Mouse (Mus musculus): ENCODE measurements around the gene Rps15. TPM values are rescaled to one million over a fixed set of nuclear protein-coding genes. Genes with fewer than 3 reads are reported as not detected.

The Rps15 gene
- polyA plus RNA-seq, 1 experiment from 2014 or later: 741 TPM

DNA sequence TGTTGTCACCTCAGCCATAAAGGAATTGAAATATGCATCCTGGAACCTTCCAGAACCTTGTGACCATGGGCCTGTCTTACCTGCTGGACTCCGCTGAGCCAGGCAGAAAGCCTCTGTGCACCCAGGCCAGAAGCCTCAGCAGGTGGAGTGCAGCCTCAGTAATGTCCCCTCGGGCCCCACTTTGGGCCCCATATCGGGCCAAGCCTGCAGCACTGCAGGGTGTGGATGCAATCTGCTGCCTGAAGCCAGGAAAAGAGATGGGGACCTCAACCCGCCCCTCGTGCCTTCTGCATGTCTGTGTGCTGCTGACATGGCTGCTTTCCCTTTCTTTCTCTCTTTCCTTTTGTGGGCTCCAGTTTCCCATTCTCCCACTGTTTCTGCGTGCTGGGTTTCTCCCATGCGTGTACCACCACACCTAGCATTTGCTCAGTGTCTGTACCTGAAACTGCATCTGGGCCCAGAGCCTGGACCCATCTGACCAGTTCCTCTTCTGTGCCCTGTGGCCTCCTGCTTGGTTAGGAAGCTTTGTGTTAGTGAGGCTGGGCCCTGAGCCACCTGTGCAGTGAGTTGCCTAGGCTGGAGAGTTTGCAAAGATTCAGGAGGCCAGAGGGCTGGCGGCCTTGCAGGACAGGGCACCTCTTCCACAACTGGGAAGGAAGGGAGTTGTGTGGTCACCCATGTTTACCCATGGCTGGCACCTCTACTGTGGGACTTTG lies 20.2 kb upstream of the Rps15 start:
- no peak overlapping the region for H3K9ac ChIP-seq (replicated peaks; ENCODE audit: low read depth)

DNA sequence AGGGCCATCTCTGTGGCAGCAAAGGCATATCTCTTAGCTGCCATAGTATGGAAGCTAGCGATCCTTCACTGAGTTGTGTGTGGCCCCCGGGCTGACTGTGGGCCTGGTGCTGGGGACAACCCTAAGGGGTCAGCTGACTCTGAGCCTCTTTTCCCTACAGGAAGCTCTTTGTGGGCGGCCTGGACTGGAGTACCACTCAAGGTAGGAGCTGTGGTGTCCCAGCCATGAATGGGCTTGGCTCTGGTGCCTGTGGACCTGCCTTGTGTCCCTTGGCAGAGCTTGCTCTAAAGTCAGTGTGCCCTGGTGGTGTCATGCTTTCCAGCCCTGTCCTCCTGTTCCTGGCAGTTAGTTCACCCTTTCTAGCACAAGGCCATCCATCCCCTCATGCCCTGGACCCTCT lies 18.4 kb upstream of the Rps15 start:
- Histone ChIP-seq H3K9me3 (ENCODE audit: low read length) (no peaks in the 10 kb centered on the region), H3K4me3 (ENCODE audit: low read depth, low read length) (no peak overlapping the region), H3K27ac (ENCODE audit: low read length) (peak overlapping the region; percentile 68), H3K4me1 (ENCODE audit: insufficient read depth, low read depth, low read length) (0 out of 2 replicates have a peak, but pooled peaks cover under 1% of the 10 kb centered on the region), H3K4me2 (replicated peaks; ENCODE audit: low read depth, low read length) (0 out of 2 replicates have a peak overlapping the region, but pooled peaks have one; percentile 5), H3K9ac (replicated peaks; ENCODE audit: low read depth) (no peak overlapping the region), H3K36me3 (ENCODE audit: insufficient read depth, low read length) (peaks cover 27% of the 10 kb centered on the region), H3K27me3 (replicated peaks; ENCODE audit: insufficient read depth, low read length) (no peaks in the 10 kb centered on the region)
- TF ChIP-seq CTCF (IDR thresholded peaks at IDR 0.05): no peak
- no peak for TF ChIP-seq EP300 (IDR thresholded peaks at IDR 0.05)
- DNase-seq (ENCODE audit: low spot score): peak; percentile 72
- ATAC-seq: peak; percentile 83
- 57% methylated on average over 3 of the region's 3 CpGs for WGBS

More for the DNA sequence above, 20.2 kb upstream of the Rps15 start:
- 91% methylated on average over 8 of the region's 8 CpGs for WGBS
- TF ChIP-seq EP300 (IDR thresholded peaks at IDR 0.05) (no peak), CTCF (IDR thresholded peaks at IDR 0.05) (no peak)
- peaks cover 14% of the 10 kb centered on the region; the same call in 1 of the 2 replicates for H3K4me1 ChIP-seq (ENCODE audit: insufficient read depth, low read depth, low read length)
- no peak for ATAC-seq
- H3K9me3 ChIP-seq (ENCODE audit: low read length): no peaks in the 10 kb centered on the region
- H3K4me2 ChIP-seq (replicated peaks; ENCODE audit: low read depth, low read length): no peak overlapping the region
- H3K36me3 ChIP-seq (ENCODE audit: insufficient read depth, low read length): peaks cover 9% of the 10 kb centered on the region; the same call in 1 of the 2 replicates
- no peak for DNase-seq (ENCODE audit: low spot score)
- no peaks in the 10 kb centered on the region for H3K27me3 ChIP-seq (replicated peaks; ENCODE audit: insufficient read depth, low read length)
- no peak overlapping the region for H3K4me3 ChIP-seq (ENCODE audit: low read depth, low read length)
- H3K27ac ChIP-seq (ENCODE audit: low read length): no peak overlapping the region

DNA sequence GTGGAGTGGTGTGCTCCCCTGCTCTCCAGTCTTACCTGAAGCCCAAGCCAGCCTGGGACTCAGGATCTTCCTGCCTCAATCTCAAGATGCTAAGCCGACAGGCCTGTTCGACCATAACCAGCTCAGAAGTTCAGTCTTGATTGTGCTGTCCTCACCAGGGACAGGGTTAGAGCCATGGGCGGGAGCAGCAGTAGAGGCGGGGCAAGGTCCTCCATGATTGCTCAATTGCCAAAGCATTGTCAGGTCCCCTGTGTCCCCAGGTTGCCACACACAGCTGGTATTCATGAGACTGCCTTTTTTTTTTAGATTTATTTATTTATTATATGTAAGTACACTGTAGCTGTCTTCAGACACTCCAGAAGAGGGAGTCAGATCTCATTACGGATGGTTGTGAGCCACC lies 16.0 kb upstream of the Rps15 start:
- Histone ChIP-seq H3K4me2 (replicated peaks; ENCODE audit: low read depth, low read length) (no peak overlapping the region), H3K9me3 (ENCODE audit: low read length) (no peaks in the 10 kb centered on the region), H3K9ac (replicated peaks; ENCODE audit: low read depth) (no peak overlapping the region), H3K27ac (ENCODE audit: low read length) (no peak overlapping the region), H3K36me3 (ENCODE audit: insufficient read depth, low read length) (peaks cover 39% of the 10 kb centered on the region), H3K27me3 (replicated peaks; ENCODE audit: insufficient read depth, low read length) (no peaks in the 10 kb centered on the region), H3K4me3 (ENCODE audit: low read depth, low read length) (no peak overlapping the region), H3K4me1 (ENCODE audit: insufficient read depth, low read depth, low read length) (no peaks in the 10 kb centered on the region; the same call in 1 of the 2 replicates)
- peak; percentile 59 for DNase-seq (ENCODE audit: low spot score)
- ATAC-seq: peak; percentile 26; the same call in 1 of the 2 replicates
- no peak for TF ChIP-seq CTCF (IDR thresholded peaks at IDR 0.05)
- WGBS: 72% methylated on average over 5 of the region's 5 CpGs

DNA sequence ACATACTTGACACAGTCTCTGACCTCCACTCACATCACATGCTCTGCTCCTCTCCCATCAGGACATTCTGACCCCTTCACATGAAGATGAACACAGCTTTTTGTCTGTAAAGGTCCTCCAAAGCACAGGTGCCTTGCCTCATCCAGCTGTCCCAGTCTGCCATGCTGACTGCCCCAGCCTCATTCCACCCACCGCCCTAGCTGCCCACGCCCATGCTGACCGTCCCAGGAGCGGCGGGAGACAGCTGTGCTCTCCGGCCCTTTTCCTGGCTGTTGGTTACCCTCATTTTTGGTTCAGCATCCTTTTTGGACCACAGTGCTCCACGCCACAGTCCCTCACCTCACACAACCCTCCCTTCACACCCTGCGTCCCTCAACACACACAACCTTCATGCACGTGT lies 13.9 kb upstream of the Rps15 start:
- no peak for TF ChIP-seq CTCF (IDR thresholded peaks at IDR 0.05)
- no peak for TF ChIP-seq EP300 (IDR thresholded peaks at IDR 0.05)
- peaks cover 39% of the 10 kb centered on the region for H3K36me3 ChIP-seq (ENCODE audit: insufficient read depth, low read length)

DNA sequence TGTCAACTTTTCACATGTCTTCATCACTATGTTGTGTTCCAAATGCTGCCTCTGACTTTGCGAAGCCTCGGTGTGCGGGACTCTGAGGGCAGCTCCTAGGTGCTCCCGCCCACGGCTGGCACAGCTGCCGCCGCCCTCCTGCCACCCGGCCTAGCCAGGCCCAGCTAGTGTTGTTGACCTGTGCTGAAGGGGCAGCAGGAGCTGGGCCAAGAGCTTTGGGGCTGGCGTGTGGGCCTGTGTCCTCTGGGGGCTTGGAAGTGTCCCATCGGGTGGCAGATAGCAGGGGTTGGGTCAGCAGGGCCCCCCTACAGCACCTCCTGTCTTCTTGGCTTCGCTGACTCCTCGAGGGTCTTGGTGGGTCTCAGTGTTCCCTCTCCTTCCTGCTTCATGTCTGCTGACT lies 13.0 kb upstream of the Rps15 start:
- Histone ChIP-seq H3K4me3 (ENCODE audit: low read depth, low read length) (no peak overlapping the region), H3K27me3 (replicated peaks; ENCODE audit: insufficient read depth, low read length) (no peaks in the 10 kb centered on the region), H3K27ac (ENCODE audit: low read length) (0 out of 2 replicates have a peak overlapping the region, but pooled peaks have one; percentile 14), H3K4me2 (replicated peaks; ENCODE audit: low read depth, low read length) (no peak overlapping the region), H3K9ac (replicated peaks; ENCODE audit: low read depth) (no peak overlapping the region), H3K9me3 (ENCODE audit: low read length) (no peaks in the 10 kb centered on the region), H3K36me3 (ENCODE audit: insufficient read depth, low read length) (peaks cover 39% of the 10 kb centered on the region), H3K4me1 (ENCODE audit: insufficient read depth, low read depth, low read length) (peaks cover 10% of the 10 kb centered on the region)
- ATAC-seq (no peak), DNase-seq (ENCODE audit: low spot score) (no peak)
- 80% methylated on average over 12 of the region's 12 CpGs for WGBS
- no peak for TF ChIP-seq EP300 (IDR thresholded peaks at IDR 0.05)
- TF ChIP-seq CTCF (IDR thresholded peaks at IDR 0.05): no peak

More for the DNA sequence above, 13.9 kb upstream of the Rps15 start:
- Histone ChIP-seq H3K27me3 (replicated peaks; ENCODE audit: insufficient read depth, low read length) (no peaks in the 10 kb centered on the region), H3K4me3 (ENCODE audit: low read depth, low read length) (no peak overlapping the region), H3K27ac (ENCODE audit: low read length) (no peak overlapping the region), H3K4me1 (ENCODE audit: insufficient read depth, low read depth, low read length) (peaks cover 5% of the 10 kb centered on the region), H3K9me3 (ENCODE audit: low read length) (no peaks in the 10 kb centered on the region), H3K9ac (replicated peaks; ENCODE audit: low read depth) (no peak overlapping the region), H3K4me2 (replicated peaks; ENCODE audit: low read depth, low read length) (no peak overlapping the region)
- ATAC-seq (no peak), DNase-seq (ENCODE audit: low spot score) (no peak)
- WGBS: 88% methylated on average over 9 of the region's 9 CpGs

DNA sequence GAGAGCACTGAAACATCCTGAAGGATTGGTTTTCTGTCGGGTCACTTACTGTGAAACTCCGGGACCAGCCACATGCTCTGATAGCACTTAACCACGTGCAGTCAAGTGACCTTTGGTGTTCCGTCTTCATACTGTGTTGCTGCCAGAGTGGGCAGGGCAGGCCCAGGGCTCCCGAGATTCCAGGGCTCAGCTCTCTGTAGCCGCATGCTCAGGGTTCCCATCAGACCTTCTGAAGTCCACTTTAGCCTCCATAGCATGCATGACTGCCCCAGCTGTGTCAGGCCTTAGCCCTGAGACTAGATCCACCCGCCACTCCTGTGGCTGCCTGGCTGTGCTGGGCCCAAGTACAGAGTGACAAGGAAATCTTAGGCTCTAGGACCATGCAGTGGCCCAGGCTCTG lies 10.9 kb upstream of the Rps15 start:
- WGBS: 41% methylated on average over 7 of the region's 7 CpGs

More for the DNA sequence above, 10.9 kb upstream of the Rps15 start:
- Histone ChIP-seq H3K36me3 (ENCODE audit: insufficient read depth, low read length) (peaks cover 39% of the 10 kb centered on the region), H3K27ac (ENCODE audit: low read length) (peak overlapping the region; percentile 95), H3K9ac (replicated peaks; ENCODE audit: low read depth) (no peak overlapping the region), H3K4me2 (replicated peaks; ENCODE audit: low read depth, low read length) (no peak overlapping the region), H3K4me1 (ENCODE audit: insufficient read depth, low read depth, low read length) (peaks cover 13% of the 10 kb centered on the region), H3K9me3 (ENCODE audit: low read length) (no peaks in the 10 kb centered on the region), H3K4me3 (ENCODE audit: low read depth, low read length) (no peak overlapping the region), H3K27me3 (replicated peaks; ENCODE audit: insufficient read depth, low read length) (no peaks in the 10 kb centered on the region)
- peak; percentile 15 for ATAC-seq
- peak; percentile 72 for DNase-seq (ENCODE audit: low spot score)
- TF ChIP-seq CTCF (IDR thresholded peaks at IDR 0.05): no peak
- 0 out of 2 replicates have a peak, but pooled peaks have one; percentile 32 for TF ChIP-seq EP300 (IDR thresholded peaks at IDR 0.05)
